Mouse (Mus musculus): ENCODE results near the gene Zfp983.

The Zfp983 gene

DNA sequence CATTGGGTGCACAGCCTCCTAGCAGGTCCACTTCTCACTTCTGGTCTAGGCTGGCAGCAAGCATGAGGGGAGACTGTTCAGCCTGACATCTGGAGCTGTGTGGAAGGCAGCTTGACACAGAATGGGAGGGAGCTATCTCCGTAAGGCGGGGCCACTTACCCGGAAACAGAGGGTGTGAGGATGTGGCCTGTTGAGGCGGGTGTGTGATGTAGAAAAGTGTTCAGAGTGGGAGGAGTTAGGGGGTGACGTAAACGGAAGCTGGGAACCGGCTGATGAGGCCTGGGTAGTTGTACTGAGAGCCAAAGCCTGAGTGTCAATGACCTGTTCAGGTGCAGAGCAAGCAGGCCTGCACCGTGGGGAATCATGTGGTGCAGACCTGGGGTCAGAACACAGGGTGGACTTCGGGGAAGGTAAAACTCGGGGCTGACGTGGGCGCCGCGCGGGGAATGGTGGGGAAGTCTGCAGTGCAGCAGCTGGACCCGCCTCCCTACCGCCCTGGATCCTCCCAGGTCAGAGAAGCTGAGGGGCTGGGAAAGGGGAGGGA, at the start of gene Zfp983:
Gene Zfp983, plus strand, starts transcription at position 261 of the 544 bp plus-strand sequence.
- WGBS: under 1% methylated on average over 17 of the region's 17 CpGs

DNA sequence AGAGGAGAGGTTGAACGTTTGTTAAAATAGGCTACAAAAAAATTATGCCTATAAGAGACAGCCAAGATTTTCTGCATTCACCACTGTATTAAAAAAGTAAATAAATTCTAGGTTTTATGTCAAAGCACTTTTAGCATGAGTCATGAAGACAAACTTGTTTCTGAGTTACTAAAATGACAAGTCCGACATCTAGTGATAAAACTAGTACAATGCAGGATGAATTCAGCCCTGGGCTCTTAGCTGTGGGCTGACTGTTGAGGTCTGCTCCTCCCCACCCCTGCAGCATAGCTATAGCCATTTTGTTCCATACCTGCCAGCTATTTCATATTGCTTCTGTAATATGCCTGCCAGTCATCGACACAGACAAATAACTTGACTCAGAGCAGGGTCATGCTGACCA, 34.1 kb upstream of the Zfp983 start:
- WGBS: 73% methylated on average over 3 of the region's 3 CpGs

DNA sequence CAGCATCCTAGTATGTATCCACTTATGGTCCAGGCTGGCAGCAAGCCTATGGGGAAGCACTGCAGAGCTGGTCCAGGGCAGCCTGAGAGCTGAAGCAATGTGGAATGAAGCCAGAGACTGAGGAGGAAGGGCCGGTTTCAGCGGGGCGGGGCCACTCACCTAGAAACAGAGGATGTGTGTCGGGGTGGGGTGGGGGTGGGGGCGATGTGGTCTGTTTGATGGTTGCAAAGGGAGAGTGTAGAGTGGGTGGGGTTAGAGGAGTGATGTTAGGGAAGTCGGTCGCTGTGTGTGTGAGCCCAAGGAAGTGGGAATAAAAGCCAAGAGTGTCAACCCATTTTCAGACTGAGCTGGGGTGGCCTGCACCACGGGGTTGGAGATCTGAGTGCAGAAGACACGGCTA, 33.1 kb upstream of the Zfp983 start:
- 14% methylated on average over 9 of the region's 9 CpGs for WGBS

DNA sequence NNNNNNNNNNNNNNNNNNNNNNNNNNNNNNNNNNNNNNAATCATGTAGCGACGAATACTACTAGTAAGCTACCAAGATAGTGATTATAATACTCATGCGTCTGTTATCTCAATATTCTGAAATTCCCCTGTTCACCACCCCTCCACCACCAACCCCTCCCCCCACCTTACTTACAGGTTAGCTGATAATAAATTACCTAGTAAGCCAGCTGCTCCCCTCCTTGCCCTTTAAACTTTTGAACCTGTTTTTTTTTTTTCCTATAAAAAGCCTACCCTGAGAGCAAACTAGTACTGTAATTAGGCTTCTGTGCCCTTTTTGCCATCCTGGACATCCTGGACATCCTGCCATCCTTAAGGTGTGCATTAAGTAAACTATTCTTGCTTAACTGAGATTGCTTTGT, 26.8 kb upstream of the Zfp983 start:
- WGBS: no CpG with 5 or more reads among the region's 3 CpGs

DNA sequence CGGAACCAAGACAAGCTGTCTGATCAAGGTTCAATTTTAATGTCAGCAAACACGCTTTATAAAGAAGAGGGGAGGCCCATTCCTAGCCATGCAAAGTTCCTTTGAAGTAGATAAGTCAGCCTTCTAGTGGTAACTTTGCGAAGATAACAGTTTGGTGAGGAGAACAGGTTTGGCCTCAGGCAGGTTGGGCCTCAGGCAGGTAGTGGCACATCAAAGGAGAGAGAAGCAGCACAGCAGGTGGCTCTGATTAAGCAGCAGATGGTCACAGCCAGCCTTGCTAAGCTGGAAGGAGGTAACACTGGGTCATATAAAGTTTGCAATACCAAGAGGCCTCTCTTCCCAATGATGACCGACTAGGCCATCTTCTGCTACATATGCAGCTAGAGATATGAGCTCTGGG, 14.7 kb upstream of the Zfp983 start:
- 77% methylated on average over 4 of the region's 4 CpGs for WGBS

DNA sequence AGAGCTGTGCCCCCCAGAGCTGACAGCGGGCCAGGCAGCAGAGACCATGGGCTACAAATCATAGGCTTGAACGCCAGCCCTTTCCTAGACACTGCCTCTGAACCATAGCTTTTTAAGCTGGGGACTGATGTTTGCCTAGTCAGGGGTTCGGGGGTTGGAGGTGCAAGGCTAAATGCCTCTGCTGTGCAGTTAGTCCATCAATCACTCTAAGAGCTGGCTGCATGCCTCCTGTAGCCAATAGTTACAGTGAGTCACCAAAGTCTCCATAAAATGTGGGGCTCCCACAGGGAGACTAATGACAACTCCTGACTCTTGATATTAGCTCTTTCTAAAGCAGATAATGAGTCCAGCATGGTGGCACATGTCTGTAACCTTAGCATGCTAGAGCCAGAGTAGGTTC, 1.6 kb upstream of the Zfp983 start:
- WGBS: 89% methylated on average over 3 of the region's 3 CpGs

DNA sequence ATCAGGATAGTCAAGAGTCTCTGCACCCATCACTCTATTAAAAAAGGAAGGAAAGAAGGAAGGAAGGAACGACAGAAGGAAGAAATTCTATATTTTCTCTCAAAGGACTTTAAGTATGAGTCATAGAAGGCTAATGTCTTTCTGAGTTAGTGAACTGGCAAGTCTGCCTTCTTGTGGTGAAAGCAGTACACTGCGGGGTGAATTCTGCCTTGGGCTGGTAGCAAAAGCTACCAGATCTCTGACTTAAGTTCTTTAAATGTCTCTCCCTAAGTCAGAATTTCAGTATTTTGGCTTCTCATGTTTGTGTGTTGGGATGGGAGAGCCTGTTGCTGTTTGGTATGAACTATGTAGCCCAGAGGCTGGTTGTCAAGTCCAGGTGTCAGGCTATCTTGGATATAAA, 488 bp upstream of the Zfp983 start:
- WGBS: 26% methylated on average over 2 of the region's 2 CpGs

DNA sequence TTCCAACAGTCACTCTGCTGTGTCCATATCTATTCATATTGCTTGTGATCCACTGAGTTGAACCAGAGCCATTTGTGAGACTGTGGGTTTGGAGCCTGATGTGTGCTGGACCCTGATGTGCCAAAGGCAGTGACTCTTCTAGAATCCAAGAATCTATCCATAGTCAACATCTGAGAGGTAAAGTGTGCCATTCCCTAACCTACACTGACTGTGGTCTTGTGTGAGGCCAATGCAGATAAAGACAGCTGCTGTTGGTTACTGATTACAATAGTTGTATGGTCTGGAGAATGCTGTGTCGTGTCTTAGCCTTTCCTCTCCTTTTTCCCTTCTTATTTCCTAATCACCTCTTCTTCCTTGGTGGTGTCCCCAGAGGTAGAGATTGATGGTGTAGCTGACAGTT, 28.4 kb downstream of the Zfp983 start:
- WGBS: 22% methylated on average over 1 of the region's 1 CpGs

DNA sequence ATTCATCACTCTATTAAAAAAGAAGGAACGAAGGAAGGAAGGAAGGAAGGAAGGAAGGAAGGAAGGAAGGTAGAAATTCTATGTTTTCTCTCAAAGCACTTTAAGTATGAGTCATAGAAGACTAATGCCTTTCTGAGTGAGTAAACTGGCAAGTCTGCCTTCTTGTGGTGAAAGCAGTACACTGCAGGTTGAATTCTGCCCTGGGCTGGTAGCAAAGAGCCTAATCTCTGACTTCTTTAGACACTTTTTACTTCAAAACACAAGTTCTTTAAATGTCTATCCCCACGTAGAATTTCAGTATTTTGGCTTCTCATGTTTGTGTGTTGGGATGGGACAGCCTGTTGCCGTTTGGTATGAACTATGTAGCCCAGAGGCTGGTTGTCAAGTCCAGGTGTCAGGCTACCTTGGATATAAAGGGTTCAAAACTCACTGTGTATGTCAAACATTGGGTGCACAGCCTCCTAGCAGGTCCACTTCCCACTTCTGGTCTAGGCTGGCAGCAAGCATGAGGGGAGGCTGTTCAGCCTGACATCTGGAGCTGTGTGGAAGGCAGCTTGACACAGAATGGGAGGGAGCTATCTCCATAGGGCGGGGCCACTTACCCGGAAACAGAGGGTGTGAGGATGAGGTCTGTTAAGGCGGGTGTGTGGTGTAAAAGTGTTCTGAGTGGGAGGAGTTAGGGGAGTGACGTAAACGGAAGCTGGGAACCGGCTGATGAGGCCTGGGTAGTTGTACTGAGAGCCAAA, 29.0 kb downstream of the Zfp983 start:
- 5% methylated on average over 9 of the region's 9 CpGs for WGBS

DNA sequence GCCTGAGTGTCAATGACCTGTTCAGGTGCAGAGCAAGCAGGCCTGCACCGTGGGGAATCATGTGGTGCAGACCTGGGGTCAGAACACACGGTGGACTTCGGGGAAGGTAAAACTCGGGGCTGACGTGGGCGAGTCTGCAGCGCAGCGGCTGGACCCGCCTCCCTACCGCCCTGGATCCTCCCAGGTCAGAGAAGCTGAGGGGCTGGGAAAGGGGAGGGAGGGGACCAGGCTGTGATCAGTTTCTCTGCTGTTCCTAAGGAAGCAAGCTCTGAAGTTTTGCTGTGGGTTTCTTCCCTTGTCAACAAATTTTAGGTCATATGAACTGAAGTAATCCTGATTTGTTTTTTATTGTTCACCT, 29.6 kb downstream of the Zfp983 start:
- WGBS: 0% methylated on average over 10 of the region's 10 CpGs

DNA sequence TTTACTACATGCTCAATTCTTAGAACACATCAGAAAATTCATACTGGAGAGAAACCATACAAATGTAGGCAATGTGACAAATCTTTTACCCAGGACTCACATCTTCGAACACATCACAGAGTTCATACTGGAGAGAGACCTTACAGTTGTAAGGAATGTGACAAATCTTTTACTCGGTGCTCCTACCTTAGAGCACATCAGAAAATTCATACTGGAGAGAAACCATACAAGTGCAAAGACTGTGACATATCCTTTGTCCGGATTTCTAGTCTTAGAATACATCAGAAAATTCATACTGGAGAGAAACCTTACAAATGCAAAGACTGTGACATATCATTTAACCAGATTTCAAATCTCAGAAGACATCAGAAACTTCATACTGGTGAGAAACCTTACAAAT, 41.1 kb downstream of the Zfp983 start, which contains the start of gene Gm10226:
Gene Gm10226, plus strand, starts transcription at position 301 of the 400 bp plus-strand sequence.
- 93% methylated on average over 3 of the region's 3 CpGs for WGBS

DNA sequence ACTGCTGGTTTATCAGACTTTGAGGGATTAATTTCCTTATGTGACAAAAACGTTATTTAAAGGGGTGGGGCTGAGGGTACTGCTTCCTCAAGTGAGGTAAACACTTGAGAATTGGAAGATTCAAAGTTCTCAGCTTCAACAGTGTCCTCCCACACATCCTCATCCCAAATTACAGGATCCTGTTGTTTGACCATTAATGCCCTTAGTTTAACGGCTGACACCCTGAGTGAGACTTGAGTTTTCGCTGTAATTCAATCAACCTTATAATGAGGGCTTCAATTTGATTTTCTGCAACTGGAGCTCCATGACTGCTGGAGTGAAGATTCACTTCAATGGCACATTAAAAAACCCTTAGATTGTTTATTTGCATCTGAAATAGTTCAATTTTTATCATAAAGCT, 42.9 kb downstream of the Zfp983 start:
- WGBS: 85% methylated on average over 3 of the region's 3 CpGs

DNA sequence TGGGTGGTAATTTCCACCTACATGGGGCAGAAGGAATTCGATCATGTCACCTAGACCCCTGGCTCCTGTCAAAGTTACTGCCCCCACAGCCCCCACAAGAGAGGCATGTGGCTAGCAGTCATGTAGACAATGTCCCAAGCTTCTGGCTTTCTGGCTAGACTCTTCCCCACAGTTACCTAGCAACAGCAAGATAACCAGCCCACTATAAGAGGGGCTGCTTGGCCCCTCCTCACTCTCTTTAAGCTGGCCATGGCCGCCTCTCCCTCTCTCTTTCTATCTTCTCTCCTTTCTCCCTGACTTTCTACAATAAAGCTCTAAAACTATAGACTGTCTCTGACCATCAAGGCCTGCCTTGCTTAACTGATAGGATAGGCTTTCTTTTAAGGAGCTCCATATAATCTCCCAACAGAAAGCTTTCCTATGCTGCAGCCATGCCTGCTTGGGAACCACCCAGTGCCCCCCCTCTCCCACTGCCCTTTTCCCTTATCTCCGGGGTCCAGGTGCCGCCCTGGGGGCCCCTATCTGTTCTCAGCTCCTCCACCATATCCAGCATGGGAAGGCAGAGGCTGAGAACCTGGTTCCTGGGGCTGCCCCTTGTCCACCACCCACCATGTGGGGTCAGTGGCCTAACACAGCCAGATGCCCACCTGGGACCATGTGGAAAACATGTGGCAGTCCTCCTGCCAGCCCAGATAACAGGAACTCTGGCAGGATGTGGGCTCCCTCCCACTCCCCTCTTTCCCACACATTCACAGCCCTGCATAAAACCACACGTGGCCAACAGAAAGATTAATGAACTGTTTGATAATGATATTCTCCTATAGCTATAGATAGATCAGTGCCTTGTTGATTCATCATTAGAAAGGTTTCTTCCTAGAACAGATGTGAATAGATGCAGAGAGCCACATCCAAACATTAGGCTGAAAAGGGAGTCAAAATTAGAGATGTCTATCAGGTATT, 52.1 kb downstream of the Zfp983 start:
- 64% methylated on average over 5 of the region's 5 CpGs for WGBS

DNA sequence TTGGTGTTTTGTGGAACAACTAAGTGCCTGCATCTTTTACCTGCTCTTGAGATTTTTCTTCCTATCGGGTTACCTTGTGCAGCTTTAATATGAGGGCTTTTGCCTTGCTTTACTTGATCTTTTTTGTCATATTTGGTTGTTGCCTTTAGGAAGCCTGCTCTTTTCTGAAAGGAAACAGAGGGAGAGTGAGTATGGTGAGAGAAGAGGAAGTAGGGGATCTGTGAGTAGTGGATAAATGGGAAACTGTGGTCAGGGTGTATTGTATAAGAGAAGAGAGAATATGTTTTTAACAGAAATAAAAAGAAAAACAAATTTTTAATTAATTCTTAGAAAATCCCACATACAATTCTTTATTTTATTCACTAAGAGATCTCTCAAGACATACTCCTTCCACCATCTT, 53.0 kb downstream of the Zfp983 start:
- WGBS: 93% methylated on average over 1 of the region's 1 CpGs

DNA sequence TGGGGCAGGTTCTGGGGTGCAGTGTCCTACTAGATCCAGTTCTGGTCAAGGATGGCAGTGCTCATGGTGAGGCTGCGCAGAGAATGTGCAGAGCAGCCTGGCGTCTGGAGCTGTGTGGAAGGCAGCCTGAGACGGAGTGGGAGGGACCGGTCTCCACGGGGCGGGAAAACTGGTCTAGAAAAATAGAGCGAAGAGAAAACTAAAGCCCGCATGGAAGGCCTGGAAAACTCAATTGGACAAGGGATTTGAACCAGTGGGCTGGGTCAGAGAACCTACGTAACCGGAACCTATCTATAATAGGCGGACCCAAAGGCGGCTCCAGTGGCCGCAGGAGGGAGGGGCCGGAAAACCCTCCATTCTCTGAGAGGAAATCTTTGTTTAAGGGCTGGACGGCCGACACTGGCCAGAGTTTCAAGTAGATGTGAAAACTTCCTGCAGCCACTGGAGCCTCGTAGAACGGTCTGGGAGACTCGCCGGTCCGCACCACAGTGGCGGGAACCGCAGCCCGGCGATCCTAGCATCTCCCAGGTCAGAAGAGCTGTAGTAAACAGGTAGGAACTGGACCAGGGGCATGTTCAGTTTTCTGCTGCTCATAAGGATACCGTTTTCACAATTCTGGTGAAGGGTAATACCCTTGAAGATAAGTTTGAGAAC, 57.0 kb downstream of the Zfp983 start, which contains the start of gene Zfp760:
Gene Zfp760, plus strand, starts transcription at position 399 of the 654 bp plus-strand sequence.
- WGBS: 1% methylated on average over 26 of the region's 26 CpGs

DNA sequence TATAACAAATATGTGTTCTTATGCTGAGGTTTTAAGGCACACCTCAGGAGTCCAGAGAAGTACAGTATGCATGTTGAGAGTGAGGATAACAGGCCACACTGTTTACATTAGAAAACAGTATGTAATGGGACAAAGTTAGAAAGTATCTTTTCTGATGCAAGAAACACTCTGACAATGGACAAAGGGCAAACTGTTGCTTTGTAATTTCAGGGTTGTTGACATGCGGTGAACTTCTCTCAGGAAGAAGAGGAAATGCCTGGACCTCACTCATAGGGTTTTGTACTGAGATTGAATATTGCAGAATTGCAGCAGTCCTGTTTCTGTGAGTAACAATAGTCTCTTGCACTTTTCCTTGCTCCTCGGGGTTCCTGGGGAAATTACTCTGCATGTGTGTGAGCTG, 58.0 kb downstream of the Zfp983 start:
- WGBS: 25% methylated on average over 2 of the region's 2 CpGs
